18 mouse cellular contexts compared by ENCODE assay signal in the genomic region with DNA sequence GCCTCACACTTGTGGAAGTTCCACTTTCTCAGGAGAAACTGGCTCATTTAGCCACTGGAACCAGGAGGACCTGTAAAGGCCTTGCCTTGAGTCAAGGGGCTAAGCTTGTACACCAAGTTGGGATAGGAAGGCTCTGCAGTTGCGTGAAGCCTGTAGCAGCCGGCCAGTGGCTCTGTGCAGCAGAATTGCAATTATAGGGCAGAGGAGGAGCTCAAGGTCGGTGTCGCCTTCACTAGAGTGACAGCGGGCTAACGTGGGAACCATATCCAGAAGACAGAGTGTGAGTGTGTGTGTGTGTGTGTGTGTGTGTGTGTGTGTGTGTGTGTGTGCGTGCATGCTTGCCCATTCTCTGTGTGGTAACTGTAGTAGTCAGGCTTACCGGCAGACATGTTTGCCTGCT. TPM values are rescaled to one million over a fixed set of nuclear protein-coding genes. Genes with fewer than 3 reads are reported as not detected.
DNase-seq lines count a peak whose midpoint lies in the region; ATAC-seq and TF ChIP-seq lines count a peak whose summit lies in the region.
"Had no signal": no experiment of that assay in that cellular context is flagged by ENCODE, and none has a peak within 500 bp of the region (broad histone marks: within the 10 kb centered on the region; RNA-seq: fewer than 3 reads in every experiment).

No protein-coding gene starts in this region.

- H3K79me2 ChIP-seq in myocyte (ENCODE audit: control insufficient read depth, insufficient read depth) = peaks cover 86% of the 10 kb centered on the region

- 89% methylated on average over 8 of the region's 8 CpGs for WGBS in forebrain, embryonic 12.5 days
- WGBS in forebrain, embryonic 15.5 days = 83% methylated on average over 8 of the region's 8 CpGs
- 86% methylated on average over 8 of the region's 8 CpGs for WGBS in liver, embryonic 12.5 days (ENCODE audit: insufficient replicate concordance)

- no peak overlapping the region for H3ac ChIP-seq in myocyte (ENCODE audit: control insufficient read depth, insufficient read length)

- ATAC-seq in forebrain, embryonic 12.5 days (ENCODE audit: low FRiP score) = no peak
- ATAC-seq in forebrain, embryonic 15.5 days (replicated peaks) = no peak
- no peak for ATAC-seq in liver, embryonic 12.5 days
- no peak for ATAC-seq in granulocyte monocyte progenitor cell, adult 5-6 weeks (replicated peaks; ENCODE audit: poor library complexity, severe bottlenecking)

- no peak overlapping the region for H3K4me3 ChIP-seq in forebrain, embryonic 12.5 days (replicated peaks)
- no peak overlapping the region for H3K4me3 ChIP-seq in forebrain, embryonic 15.5 days
- peak overlapping the region; percentile 6; the same call in 1 of the 2 replicates for H3K4me3 ChIP-seq in liver, embryonic 12.5 days
- H3K4me3 ChIP-seq in myocyte = no peak overlapping the region
- H3K4me3 ChIP-seq: hindbrain, embryonic 15.5 days had no signal

- DNase-seq in liver = no peak
- DNase-seq in Muller cell, postnatal 12 days (ENCODE audit: inconsistent ontology term) = peak; percentile 11
- DNase-seq: cerebellum, adult 9-11 months; gastrocnemius, postnatal 14 days; heart, postnatal 10 days; kidney, adult 8-10 months; kidney, postnatal 4 days; layer of hippocampus, postnatal 36 days; lung, postnatal 36 days; right cerebral cortex, adult 18-20 months had no signal

- H3K27ac ChIP-seq in forebrain, embryonic 12.5 days = 0 out of 2 replicates have a peak overlapping the region, but pooled peaks have one; percentile 8
- H3K27ac ChIP-seq in forebrain, embryonic 15.5 days (replicated peaks) = no peak overlapping the region
- 0 out of 2 replicates have a peak overlapping the region, but pooled peaks have one; percentile 34 for H3K27ac ChIP-seq in liver, embryonic 12.5 days
- H3K27ac ChIP-seq: hindbrain, embryonic 15.5 days; liver, embryonic 14.5 days had no signal

- H3K4me1 ChIP-seq in forebrain, embryonic 12.5 days = peaks cover 30% of the 10 kb centered on the region
- H3K4me1 ChIP-seq in forebrain, embryonic 15.5 days = peaks cover 40% of the 10 kb centered on the region
- peaks cover 86% of the 10 kb centered on the region for H3K4me1 ChIP-seq in liver, embryonic 12.5 days

- no peaks in the 10 kb centered on the region for H3K9me3 ChIP-seq in forebrain, embryonic 12.5 days
- no peaks in the 10 kb centered on the region for H3K9me3 ChIP-seq in forebrain, embryonic 15.5 days
- no peaks in the 10 kb centered on the region for H3K9me3 ChIP-seq in liver, embryonic 12.5 days (replicated peaks)
- H3K9me3 ChIP-seq: hindbrain, embryonic 15.5 days had no signal

- no peak overlapping the region for H3K9ac ChIP-seq in forebrain, embryonic 12.5 days
- no peak overlapping the region for H3K9ac ChIP-seq in forebrain, embryonic 15.5 days (replicated peaks)
- no peak overlapping the region for H3K9ac ChIP-seq in liver, embryonic 12.5 days
- H3K9ac ChIP-seq: hindbrain, embryonic 15.5 days; liver, embryonic 14.5 days had no signal

- H3K4me2 ChIP-seq in forebrain, embryonic 12.5 days = no peak overlapping the region
- no peak overlapping the region for H3K4me2 ChIP-seq in forebrain, embryonic 15.5 days (replicated peaks)
- peak overlapping the region; percentile 97; the same call in 1 of the 2 replicates for H3K4me2 ChIP-seq in liver, embryonic 12.5 days
- no peak overlapping the region for H3K4me2 ChIP-seq in myocyte (ENCODE audit: low read depth)
- H3K4me2 ChIP-seq: hindbrain, embryonic 15.5 days; midbrain, embryonic 11.5 days had no signal

- H3K27me3 ChIP-seq in forebrain, embryonic 12.5 days = no peaks in the 10 kb centered on the region
- H3K27me3 ChIP-seq in forebrain, embryonic 15.5 days = no peaks in the 10 kb centered on the region
- H3K27me3 ChIP-seq in liver, embryonic 12.5 days (replicated peaks) = no peaks in the 10 kb centered on the region
- no peaks in the 10 kb centered on the region for H3K27me3 ChIP-seq in myocyte (ENCODE audit: control insufficient read depth, insufficient read depth, insufficient read length)
- H3K27me3 ChIP-seq: hindbrain, embryonic 15.5 days had no signal

- TF ChIP-seq POLR2A in myocyte (IDR thresholded peaks at IDR 0.05; ENCODE audit: insufficient read length, low read depth) = no peak

- H3K36me3 ChIP-seq in forebrain, embryonic 12.5 days (replicated peaks) = peaks cover 26% of the 10 kb centered on the region
- peaks cover 3% of the 10 kb centered on the region; the same call in 1 of the 2 replicates for H3K36me3 ChIP-seq in forebrain, embryonic 15.5 days
- peaks cover 71% of the 10 kb centered on the region for H3K36me3 ChIP-seq in liver, embryonic 12.5 days
- peaks cover 24% of the 10 kb centered on the region for H3K36me3 ChIP-seq in myocyte (ENCODE audit: control insufficient read depth, insufficient read depth)
- H3K36me3 ChIP-seq: hindbrain, embryonic 15.5 days had no signal

TF ChIP-seq in myocyte, 11 proteins besides CTCF, POLR2A, EP300 and RAD21:
- peak; percentile 27 for TF ChIP-seq POLR2AphosphoS2 (IDR thresholded peaks at IDR 0.05; ENCODE audit: insufficient read length, low read depth)
- no peak for TF ChIP-seq E2F4 (IDR thresholded peaks at IDR 0.05; ENCODE audit: insufficient read depth)
- no peak for TF ChIP-seq SRF (IDR thresholded peaks at IDR 0.05; ENCODE audit: control insufficient read depth, insufficient read length, low read depth)
- no peak for TF ChIP-seq TCF12 (IDR thresholded peaks at IDR 0.05; ENCODE audit: insufficient read depth, poor library complexity, severe bottlenecking)
TF ChIP-seq in myocyte: peak in this region for 1.

RNA-seq across cellular contexts. Expression of a gene that starts 12.4 kb away (rescaled TPM):
- 32.5 and 33.6 TPM in 2 replicates for polyA plus RNA-seq in forebrain, embryonic 12.5 days (2016; fragmentation: Nextera tagmentation; extraction: Ambion mirVana)
- 33.0 and 34.0 TPM in 2 replicates for polyA plus RNA-seq in forebrain, embryonic 15.5 days (2015; fragmentation: Nextera tagmentation; extraction: Ambion mirVana)
- 91.2 and 105 TPM in 2 replicates for polyA plus RNA-seq in liver, embryonic 12.5 days (2016; fragmentation: Nextera tagmentation; extraction: Ambion mirVana)
- polyA plus RNA-seq in myocyte (2012; fragmentation: generic; extraction: Trizol) = 27.4 TPM
- 23.6 and 28.1 TPM in 2 replicates for total RNA-seq in granulocyte monocyte progenitor cell, adult 5-6 weeks (2014; fragmentation: Nextera tagmentation)
- 6.9 and 8.9 TPM in 2 replicates for total RNA-seq in granulocyte monocyte progenitor cell, adult 5-6 weeks (2017)
